Mouse (Mus musculus) intestine, postnatal 0 days (tissue): ENCODE results near the gene Olfr589. TPM values are rescaled to one million over a fixed set of nuclear protein-coding genes. Genes with fewer than 3 reads are reported as not detected.
"Not testable (repeated sequence)": the region's sequence is repeated elsewhere in the genome, so short reads cannot be mapped to it uniquely, and the experiment has no call there.

ENCODE experiments used
- ATAC-seq: fragments of 200-750 bp; cut with Nextera tagmentation; 2 replicates; pipeline ENCODE4 v1.8.0; 2017; ENCODE audit warnings: mild to moderate bottlenecking, moderate TSS enrichment, moderate library complexity
- H3K27ac ChIP-seq: fragments of 300-500 bp; sonication (generic); 2 replicates; pipeline ENCODE4 v1.5.1; 2014; ENCODE audit warnings: mild to moderate bottlenecking, low read depth, low read length, moderate library complexity
- H3K27me3 ChIP-seq: fragments of 300-500 bp; sonication (generic); replicated peaks from 2 replicates; pipeline ENCODE4 v1.6.1; 2014; ENCODE audit warnings: low read length, mixed read lengths; ENCODE audit not compliant: control insufficient read depth, insufficient read depth
- H3K36me3 ChIP-seq: fragments of 300-500 bp; sonication (generic); 2 replicates; pipeline ENCODE4 v1.6.1; 2014; ENCODE audit warnings: mild to moderate bottlenecking, moderate library complexity; ENCODE audit not compliant: control insufficient read depth, insufficient read depth
- H3K4me1 ChIP-seq: fragments of 300-500 bp; sonication (generic); replicated peaks from 2 replicates; pipeline ENCODE4 v1.6.1; 2014; ENCODE audit warnings: antibody characterized with exemption, low read length, mixed read lengths; ENCODE audit not compliant: control insufficient read depth, insufficient read depth
- H3K4me2 ChIP-seq: fragments of 300-500 bp; sonication (generic); replicated peaks from 2 replicates; pipeline ENCODE4 v1.6.1; 2014; ENCODE audit warnings: low read depth, mild to moderate bottlenecking, moderate library complexity
- H3K4me3 ChIP-seq: fragments of 300-500 bp; sonication (generic); 2 replicates; pipeline ENCODE4 v1.5.1; 2014; ENCODE audit warnings: low read depth, low read length
- H3K9ac ChIP-seq: fragments of 300-500 bp; sonication (generic); 2 replicates; pipeline ENCODE4 v1.6.1; 2014; ENCODE audit warnings: mild to moderate bottlenecking, low read depth, low read length
- H3K9me3 ChIP-seq: fragments of 300-500 bp; sonication (generic); 2 replicates; pipeline ENCODE4 v1.6.1; 2016; ENCODE audit warnings: mixed run types; ENCODE audit not compliant: control insufficient read depth
- CTCF ChIP-seq: sonication (generic); IDR thresholded peaks from 2 replicates; pipeline ENCODE4 v1.5.1; 2016; ENCODE audit warnings: low read depth, mild to moderate bottlenecking, control low read depth, antibody characterized with exemption, moderate library complexity
- WGBS: fragments of 180-500 bp; shearing (Covaris S2); extraction: QIAGEN DNeasy Blood & Tissue Kit; methylation state at CpG from one replicate; pipeline ENCODE4 v1.1.7; 2014; 5-methylcytosine and 5-hydroxymethylcytosine counted together
- polyA plus RNA-seq: library from polyadenylated mRNA; unstranded; fragments of >200 nt; fragmentation: Nextera tagmentation; extraction: Ambion mirVana; gene quantifications from 2 replicates; pipeline ENCODE4 v1.2.1, GENCODE M21; 2015

Gene Olfr589
- polyA plus RNA-seq = not detected in 2 replicates

DNA sequence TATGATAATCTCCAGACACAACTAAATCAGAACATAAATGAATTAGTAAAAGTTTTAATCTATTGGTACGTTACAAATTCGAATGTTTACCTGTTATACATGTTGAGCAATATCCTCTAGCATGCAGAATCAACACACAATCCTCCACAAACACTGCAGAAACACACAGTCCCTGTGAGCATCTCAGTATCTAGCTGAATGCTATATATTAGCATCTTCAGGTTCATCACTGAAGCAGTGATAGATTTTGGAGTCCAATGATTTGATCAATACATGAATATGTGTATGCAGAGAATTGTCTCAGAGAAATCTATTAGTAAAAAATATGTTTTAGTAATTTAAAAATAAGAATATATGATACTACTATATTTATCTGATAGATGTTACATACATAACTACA, at the start of gene Olfr589:
Olfr589 (minus strand) TSS at position 101 of the 400 bp plus-strand sequence.
- Histone ChIP-seq H3K9me3 (no peaks in the 10 kb centered on the region), H3K4me3 (no peak within 1 kb of the TSS), H3K27me3 (no peaks in the 10 kb centered on the region), H3K27ac (no peak within 1 kb of the TSS), H3K4me1 (no peaks in the 10 kb centered on the region), H3K9ac (no peak within 1 kb of the TSS), H3K4me2 (no peak within 1 kb of the TSS), H3K36me3 (no peaks in the 10 kb centered on the region)
- WGBS = 65% methylated on average over 2 of the region's 2 CpGs
- no peak for ATAC-seq
- no peak for TF ChIP-seq CTCF

- H3K4me2 ChIP-seq, ATAC-seq, H3K36me3 ChIP-seq, H3K27ac ChIP-seq, H3K4me3 ChIP-seq, H3K27me3 ChIP-seq, H3K9ac ChIP-seq, H3K9me3 ChIP-seq, H3K4me1 ChIP-seq: not testable (repeated sequence)
- WGBS = 69% methylated on average over 1 of the region's 1 CpGs
Measured at GRCm38 (mm10) chr7:103184503-103184902, 28.3 kb upstream of the Olfr589 start, which contains the start of gene Olfr592. TSS of gene Olfr592 (plus strand) at chr7:103184803.

DNA sequence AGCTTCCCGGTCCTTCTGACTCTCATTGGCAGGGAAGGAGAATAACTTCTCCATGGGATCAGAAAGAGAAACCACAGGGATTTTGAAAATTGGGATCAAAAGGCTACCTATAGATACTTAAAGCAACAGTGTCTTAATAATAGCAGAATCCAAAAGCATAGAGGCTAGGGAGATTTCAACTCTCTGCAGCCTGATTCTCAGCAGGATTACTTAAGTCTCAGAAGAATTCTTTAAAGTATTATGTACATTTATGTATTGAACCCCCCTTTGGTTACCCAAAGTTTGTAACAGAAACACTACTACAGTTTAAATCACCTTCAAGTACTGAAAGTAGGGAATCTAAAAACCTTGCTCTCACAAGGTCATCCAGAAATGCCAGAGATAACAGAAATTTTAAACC, 22.1 kb upstream of the Olfr589 start, which contains the start of gene Olfr591:
Olfr591 (minus strand) TSS at position 101 of the 400 bp plus-strand sequence.
- no peak within 1 kb of the TSS for H3K4me3 ChIP-seq
- no peak for ATAC-seq
- TF ChIP-seq CTCF = no peak
- no peaks in the 10 kb centered on the region for H3K9me3 ChIP-seq
- H3K27me3 ChIP-seq = no peaks in the 10 kb centered on the region
- 93% methylated on average over 1 of the region's 1 CpGs for WGBS
- no peaks in the 10 kb centered on the region for H3K4me1 ChIP-seq
- no peak within 1 kb of the TSS for H3K9ac ChIP-seq
- H3K4me2 ChIP-seq = no peak within 1 kb of the TSS
- no peak within 1 kb of the TSS for H3K27ac ChIP-seq
- H3K36me3 ChIP-seq = no peaks in the 10 kb centered on the region

DNA sequence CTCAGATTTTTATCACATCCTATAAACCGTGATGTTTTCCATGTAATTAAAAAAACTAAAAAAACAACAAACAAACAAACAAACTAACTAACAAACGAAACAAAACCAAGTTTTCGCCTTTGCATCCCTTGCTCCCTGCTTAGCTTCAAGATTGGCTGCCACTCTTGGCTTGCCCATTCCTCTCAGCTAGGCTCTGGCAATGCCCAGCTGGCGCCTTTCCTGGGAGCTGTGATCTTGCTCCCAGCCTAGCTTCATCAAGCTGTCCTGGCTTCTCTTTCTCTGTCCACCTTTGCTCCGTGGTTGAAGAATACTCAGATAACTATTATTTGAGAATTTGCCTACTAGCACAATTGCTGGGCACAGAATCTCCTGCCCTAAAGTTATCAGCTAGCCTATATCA, 13.5 kb upstream of the Olfr589 start:
- H3K4me2 ChIP-seq = no peak overlapping the region
- no peak for TF ChIP-seq CTCF

GRCm38 (mm10) chr7:103140579-103140978, 15.6 kb downstream of the Olfr589 start, which contains the start of gene Olfr588-ps1:
TSS of gene Olfr588-ps1 (plus strand) at chr7:103140879.
- H3K9ac ChIP-seq = no peak within 1 kb of the TSS
- no peaks in the 10 kb centered on the region for H3K27me3 ChIP-seq
- H3K9me3 ChIP-seq = no peaks in the 10 kb centered on the region
- H3K36me3 ChIP-seq = no peaks in the 10 kb centered on the region
- 80% methylated on average over 1 of the region's 1 CpGs for WGBS
- H3K4me1 ChIP-seq = no peaks in the 10 kb centered on the region
- ATAC-seq = no peak
- H3K4me3 ChIP-seq = no peak within 1 kb of the TSS
- H3K27ac ChIP-seq = no peak within 1 kb of the TSS
- no peak within 1 kb of the TSS for H3K4me2 ChIP-seq
- no peak for TF ChIP-seq CTCF

More for the DNA sequence above, 13.5 kb upstream of the Olfr589 start:
- 76% methylated on average over 5 of the region's 5 CpGs for WGBS
- Histone ChIP-seq H3K27ac (no peak overlapping the region), H3K36me3 (no peaks in the 10 kb centered on the region), H3K4me1 (no peaks in the 10 kb centered on the region), H3K9me3 (no peaks in the 10 kb centered on the region), H3K9ac (no peak overlapping the region), H3K27me3 (no peaks in the 10 kb centered on the region), H3K4me3 (no peak overlapping the region)
- no peak for ATAC-seq

DNA sequence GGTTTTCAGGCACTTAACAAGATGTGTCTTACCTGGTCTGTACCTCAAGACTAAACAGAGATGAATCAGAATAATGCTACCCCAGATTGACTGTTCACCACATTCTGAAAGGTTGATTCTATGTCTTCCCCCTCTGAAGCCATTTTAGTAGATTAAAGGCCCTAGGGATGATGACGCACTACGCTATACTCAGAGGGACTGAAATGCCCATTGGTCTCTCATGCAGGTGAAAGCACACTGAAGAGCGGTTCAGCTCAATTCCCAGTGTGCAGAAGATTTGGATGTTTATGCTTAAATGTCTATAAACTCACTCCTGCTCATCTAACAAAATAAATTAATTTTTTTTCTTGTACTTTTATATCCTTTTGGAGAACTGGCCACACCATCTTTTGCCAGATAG, 30.6 kb downstream of the Olfr589 start, which contains the start of gene Olfr586:
Olfr586 (minus strand) TSS at position 101 of the 400 bp plus-strand sequence.
- Histone ChIP-seq H3K9ac (no peak within 1 kb of the TSS), H3K27ac (no peak within 1 kb of the TSS), H3K9me3 (no peaks in the 10 kb centered on the region), H3K4me2 (no peak within 1 kb of the TSS), H3K27me3 (no peaks in the 10 kb centered on the region), H3K4me1 (no peaks in the 10 kb centered on the region), H3K4me3 (no peak within 1 kb of the TSS), H3K36me3 (no peaks in the 10 kb centered on the region)
- WGBS = 93% methylated on average over 3 of the region's 3 CpGs
- TF ChIP-seq CTCF = no peak
- no peak for ATAC-seq

GRCm38 (mm10) chr7:103119406-103119805, 36.8 kb downstream of the Olfr589 start:
- peak; percentile 51 for TF ChIP-seq CTCF
- H3K9ac ChIP-seq = no peak overlapping the region
- no peak overlapping the region for H3K4me3 ChIP-seq
- H3K4me2 ChIP-seq = no peak overlapping the region
- ATAC-seq = no peak
- no peaks in the 10 kb centered on the region for H3K9me3 ChIP-seq
- no peaks in the 10 kb centered on the region for H3K36me3 ChIP-seq
- no peaks in the 10 kb centered on the region for H3K4me1 ChIP-seq
- WGBS = 41% methylated on average over 3 of the region's 3 CpGs
- no peaks in the 10 kb centered on the region for H3K27me3 ChIP-seq
- H3K27ac ChIP-seq = no peak overlapping the region

Other genes with a start within 250 kb of the Olfr589 start
- not detected in 2 replicates for gene Olfr571, start 238.8 kb downstream of the Olfr589 start, polyA plus RNA-seq
- not detected in 2 replicates for gene Olfr572, start 231.9 kb downstream of the Olfr589 start, polyA plus RNA-seq
- not detected in 2 replicates for gene Olfr573-ps1, start 213.8 kb downstream of the Olfr589 start, polyA plus RNA-seq
- gene Olfr574, start 207.9 kb downstream of the Olfr589 start, polyA plus RNA-seq = not detected in 2 replicates
- gene Olfr575, start 197.6 kb downstream of the Olfr589 start, polyA plus RNA-seq = not detected in 2 replicates
- gene Olfr576, start 193.7 kb downstream of the Olfr589 start, polyA plus RNA-seq = not detected in 2 replicates
- not detected in 2 replicates for gene Olfr577, start 180.4 kb downstream of the Olfr589 start, polyA plus RNA-seq
- not detected in 2 replicates for gene Olfr578, start 167.0 kb downstream of the Olfr589 start, polyA plus RNA-seq
- gene Olfr582, start 118.3 kb downstream of the Olfr589 start, polyA plus RNA-seq = not detected in 2 replicates
- gene Olfr583, start 105.1 kb downstream of the Olfr589 start, polyA plus RNA-seq = not detected in 2 replicates
- not detected in 2 replicates for gene Olfr584, start 74.5 kb downstream of the Olfr589 start, polyA plus RNA-seq
- not detected in 2 replicates for gene Olfr585, start 58.6 kb downstream of the Olfr589 start, polyA plus RNA-seq
- gene Olfr586, start 30.7 kb downstream of the Olfr589 start, polyA plus RNA-seq = not detected in 2 replicates
- gene Olfr588-ps1, start 15.5 kb downstream of the Olfr589 start, polyA plus RNA-seq = not detected in 2 replicates
- not detected in 2 replicates for gene Olfr591, start 22.0 kb upstream of the Olfr589 start, polyA plus RNA-seq
- gene Olfr592, start 28.4 kb upstream of the Olfr589 start, polyA plus RNA-seq = not detected in 2 replicates
- gene Olfr593, start 55.5 kb upstream of the Olfr589 start, polyA plus RNA-seq = not detected in 2 replicates
- gene Olfr594, start 60.6 kb upstream of the Olfr589 start, polyA plus RNA-seq = not detected in 2 replicates
- not detected in 2 replicates for gene Usp17ld, start 96.1 kb upstream of the Olfr589 start, polyA plus RNA-seq
- not detected in 2 replicates for gene Olfr596, start 149.3 kb upstream of the Olfr589 start, polyA plus RNA-seq
- gene Olfr597, start 160.0 kb upstream of the Olfr589 start, polyA plus RNA-seq = not detected in 2 replicates
- gene Olfr598, start 167.2 kb upstream of the Olfr589 start, polyA plus RNA-seq = not detected in 2 replicates
- gene Olfr599, start 179.6 kb upstream of the Olfr589 start, polyA plus RNA-seq = not detected in 2 replicates
- not detected in 2 replicates for gene Olfr600, start 193.3 kb upstream of the Olfr589 start, polyA plus RNA-seq
- gene Olfr601, start 206.3 kb upstream of the Olfr589 start, polyA plus RNA-seq = not detected in 2 replicates
- gene Olfr603, start 229.8 kb upstream of the Olfr589 start, polyA plus RNA-seq = not detected in 2 replicates